Mouse (Mus musculus) c-Kit-positive CD71-positive TER-119-positive erythroid progenitor cells, embryonic 14.5 days (primary cell): ENCODE data around the gene Olfr418.
"Not testable (repeated sequence)": the region's sequence is repeated elsewhere in the genome, so short reads cannot be mapped to it uniquely, and the experiment has no call there.

Experiments
- DNase-seq: peaks from one replicate; pipeline ENCODE4 v3.0.0-alpha.2; 2013; ENCODE audit warnings: low spot score

Olfr418 gene

DNA sequence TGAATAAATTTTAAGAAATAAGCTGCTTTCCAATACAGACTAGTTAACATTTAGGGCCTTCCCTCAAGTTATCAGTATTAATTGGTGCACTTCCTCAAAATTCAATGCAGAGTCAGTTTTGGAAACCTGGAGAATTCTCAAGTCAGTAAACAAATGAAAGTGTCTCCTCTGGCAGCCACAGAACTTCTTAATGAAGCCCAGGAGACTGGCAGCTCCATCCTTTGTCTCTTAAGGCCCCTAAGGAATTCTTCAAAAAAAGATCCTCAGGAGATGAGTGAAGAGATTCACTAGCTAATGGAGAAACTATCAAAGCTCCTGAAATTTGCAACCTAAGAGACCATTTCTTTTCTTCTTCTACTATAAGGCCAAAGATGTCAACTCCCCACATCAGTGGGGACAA, at the start of gene Olfr418:
Olfr418 (plus strand) TSS at position 301 of the 400 bp plus-strand sequence.
- no peak for DNase-seq

GRCm38 (mm10) chr1:173216481-173216880, 49.3 kb upstream of the Olfr418 start:
- no peak for DNase-seq

GRCm38 (mm10) chr1:173227081-173227480, 38.7 kb upstream of the Olfr418 start, which contains the start of gene Fcer1a:
Gene Fcer1a, minus strand, starts transcription at chr1:173227214.
- no peak for DNase-seq

GRCm38 (mm10) chr1:173237004-173237403, 28.8 kb upstream of the Olfr418 start:
- not testable (repeated sequence) for DNase-seq

DNA sequence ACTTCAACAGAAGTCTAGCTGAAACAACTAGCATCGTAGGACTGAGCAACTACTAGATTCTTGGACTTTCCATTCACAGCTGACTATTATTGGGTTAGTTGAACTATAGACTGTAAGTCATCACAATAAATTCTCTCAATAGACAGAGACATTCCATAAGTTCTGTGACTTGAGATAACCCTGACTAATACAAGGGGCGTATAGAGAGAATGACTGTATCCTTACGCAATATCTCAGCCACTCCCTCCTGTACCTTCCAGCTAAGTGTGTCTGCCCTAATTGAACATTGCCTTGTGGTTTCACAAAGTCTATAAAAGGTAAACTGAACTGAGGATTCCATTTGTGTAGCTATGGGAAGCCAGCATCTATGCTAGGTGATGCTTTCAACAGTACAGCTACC, 15.9 kb upstream of the Olfr418 start:
- DNase-seq, result no peak

DNA sequence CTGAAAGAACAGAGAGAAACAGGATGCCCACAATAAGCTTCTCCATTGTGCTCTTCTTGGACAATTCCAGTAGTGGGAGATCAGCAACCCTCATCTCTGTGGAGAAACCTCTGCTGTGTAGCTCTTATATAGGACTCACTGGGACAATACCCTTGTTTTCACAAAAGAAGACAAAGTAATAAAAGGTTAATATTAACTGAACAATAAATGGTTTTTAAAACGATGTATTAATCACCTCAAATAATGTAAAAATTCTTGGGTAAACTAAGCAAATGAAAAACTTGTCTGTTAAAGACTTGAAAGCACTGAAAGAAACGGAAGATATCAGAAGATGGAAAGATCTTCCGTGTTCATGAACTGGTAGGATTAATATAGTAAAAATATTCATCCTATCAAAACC, 11.9 kb downstream of the Olfr418 start, which contains the start of gene Mptx2:
Mptx2 (minus strand) TSS at position 101 of the 400 bp plus-strand sequence.
- no peak for DNase-seq

DNA sequence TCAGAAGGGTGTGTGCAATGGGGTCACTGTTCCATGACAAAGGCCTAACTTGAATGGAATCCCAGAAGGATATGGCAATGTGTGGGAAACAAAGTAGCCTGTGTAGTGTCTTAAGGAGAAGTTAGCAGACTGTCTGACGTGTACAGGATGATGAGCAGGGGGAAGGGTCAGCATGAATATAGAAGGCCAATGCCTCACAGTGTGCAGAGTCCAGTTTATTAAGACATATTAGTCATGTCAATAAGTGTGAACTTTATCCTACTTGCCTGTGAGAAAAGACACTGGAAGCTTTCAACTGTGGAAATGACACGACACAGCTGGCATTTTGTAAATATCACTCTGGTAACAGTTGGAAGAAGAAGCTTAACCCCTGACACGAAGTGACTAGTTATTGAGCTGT, 37.0 kb downstream of the Olfr418 start:
- not testable (repeated sequence) for DNase-seq

GRCm38 (mm10) chr1:173313535-173314050, 47.8 kb downstream of the Olfr418 start:
- not testable (repeated sequence) for DNase-seq

DNA sequence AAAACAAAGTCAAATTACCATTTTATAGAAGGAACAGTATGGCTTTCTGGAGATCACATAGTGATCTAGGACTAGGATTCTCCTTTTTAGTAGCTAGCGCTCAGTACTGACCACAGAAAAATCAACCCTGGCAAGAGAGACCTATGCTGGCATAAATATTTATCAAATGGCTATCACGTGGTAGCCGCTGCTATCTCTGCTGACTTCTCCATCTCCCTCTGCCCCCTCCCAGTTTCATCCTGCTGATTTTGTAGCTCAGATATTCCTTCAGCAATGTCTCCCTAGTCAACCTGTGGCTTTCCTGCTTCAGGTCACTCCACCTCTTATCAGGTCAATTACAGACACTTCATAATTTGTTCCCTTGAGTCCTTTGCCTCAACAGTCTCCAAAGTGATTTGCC, 49.9 kb downstream of the Olfr418 start:
- no peak for DNase-seq

DNA sequence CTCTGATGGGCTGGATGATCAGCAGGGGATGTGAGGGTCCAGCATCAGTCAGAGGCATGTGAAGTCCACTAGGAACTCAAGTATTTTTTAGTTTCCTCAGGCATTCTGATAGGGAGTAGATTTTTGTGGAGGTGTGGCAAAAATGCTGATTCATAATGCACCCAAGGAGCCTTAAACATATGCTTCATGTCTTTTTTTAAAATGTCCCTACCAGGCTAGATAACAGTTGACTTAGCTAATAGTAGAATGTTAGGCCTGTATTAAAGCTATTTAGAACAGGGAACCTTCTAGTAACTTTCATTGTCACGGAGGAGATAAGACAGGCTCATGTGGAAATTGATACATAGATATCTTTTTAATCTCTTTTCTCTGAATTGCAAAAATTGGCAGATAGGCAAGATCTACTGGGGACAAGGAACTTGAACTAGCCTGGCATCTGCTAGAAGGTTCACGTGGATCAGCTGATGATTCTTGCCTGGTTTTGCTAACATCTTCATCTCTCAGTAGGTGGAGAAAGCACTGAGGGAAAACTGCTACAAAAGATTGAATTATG, 52.2 kb downstream of the Olfr418 start:
- no peak for DNase-seq

- no peak for DNase-seq
Observed at GRCm38 (mm10) chr1:173321593-173322248, 55.9 kb downstream of the Olfr418 start.

- no peak for DNase-seq
Observed at GRCm38 (mm10) chr1:173322249-173322627, 56.4 kb downstream of the Olfr418 start.
